ENCODE assay signal across 8 mouse cellular contexts in genomic region chr11:101815103-101816085, GRCm38 (mm10). TPM values are rescaled to one million over a fixed set of nuclear protein-coding genes. Genes with fewer than 3 reads are reported as not detected.
DNase-seq lines count a peak whose midpoint lies in the region; ATAC-seq and TF ChIP-seq lines count a peak whose summit lies in the region.

No protein-coding gene starts in this region.

- intact Hi-C loops in heart, postnatal 10 days (cut with DNase I) = no loop called here

- 0 out of 2 replicates have a peak, but pooled peaks have one; percentile 9 for ATAC-seq in heart, embryonic 11.5 days (replicated peaks; ENCODE audit: insufficient number of reproducible peaks, low FRiP score, low TSS enrichment)
- peak; percentile 5; the same call in 1 of the 2 replicates for ATAC-seq in hindbrain, postnatal 0 days
- ATAC-seq in midbrain, embryonic 14.5 days (ENCODE audit: low FRiP score, low TSS enrichment) = no peak

- H3K36me3 ChIP-seq in heart, embryonic 11.5 days (ENCODE audit: control insufficient read depth, insufficient read depth, low read length) = no peaks in the 10 kb centered on the region
- H3K36me3 ChIP-seq in hindbrain, postnatal 0 days (ENCODE audit: insufficient read depth, low read length) = no peaks in the 10 kb centered on the region
- no peaks in the 10 kb centered on the region for H3K36me3 ChIP-seq in midbrain, embryonic 14.5 days (ENCODE audit: control insufficient read depth, insufficient read depth, low read length)

- H3K27me3 ChIP-seq in heart, embryonic 11.5 days (ENCODE audit: control insufficient read depth, insufficient read depth, low read length) = 0 out of 2 replicates have a peak, but pooled peaks cover 3% of the 10 kb centered on the region
- no peaks in the 10 kb centered on the region for H3K27me3 ChIP-seq in hindbrain, postnatal 0 days (ENCODE audit: insufficient read depth, low read length)
- peaks cover 7% of the 10 kb centered on the region; the same call in 1 of the 2 replicates for H3K27me3 ChIP-seq in midbrain, embryonic 14.5 days (ENCODE audit: control insufficient read depth, insufficient read depth, low read length)

- H3K9ac ChIP-seq in heart, embryonic 11.5 days (ENCODE audit: low read depth, low read length) = peak overlapping the region; percentile 24; the same call in 1 of the 2 replicates
- H3K9ac ChIP-seq in hindbrain, postnatal 0 days (replicated peaks; ENCODE audit: low read length) = no peak overlapping the region
- no peak overlapping the region for H3K9ac ChIP-seq in midbrain, embryonic 14.5 days (replicated peaks; ENCODE audit: low read length)

- H3K4me3 ChIP-seq in heart, embryonic 11.5 days (ENCODE audit: low read depth, low read length) = no peak overlapping the region
- H3K4me3 ChIP-seq in hindbrain, postnatal 0 days (ENCODE audit: low read length) = no peak overlapping the region
- no peak overlapping the region for H3K4me3 ChIP-seq in midbrain, embryonic 14.5 days (replicated peaks; ENCODE audit: low read depth, low read length)

- peaks cover 3% of the 10 kb centered on the region; the same call in 1 of the 2 replicates for H3K9me3 ChIP-seq in heart, embryonic 11.5 days (replicated peaks; ENCODE audit: control insufficient read depth, low read length)
- H3K9me3 ChIP-seq in hindbrain, postnatal 0 days (ENCODE audit: low read length) = no peaks in the 10 kb centered on the region
- no peaks in the 10 kb centered on the region for H3K9me3 ChIP-seq in midbrain, embryonic 14.5 days (ENCODE audit: control insufficient read depth, low read length)

- no peak for TF ChIP-seq CTCF in hindbrain, postnatal 0 days (IDR thresholded peaks at IDR 0.05; ENCODE audit: low read depth)

- H3K4me1 ChIP-seq in heart, embryonic 11.5 days (ENCODE audit: control insufficient read depth, insufficient read depth, low read length) = peaks cover 11% of the 10 kb centered on the region
- H3K4me1 ChIP-seq in hindbrain, postnatal 0 days (ENCODE audit: insufficient read depth, low read length) = no peaks in the 10 kb centered on the region
- H3K4me1 ChIP-seq in midbrain, embryonic 14.5 days (ENCODE audit: control insufficient read depth, insufficient read depth, low read length) = peaks cover 9% of the 10 kb centered on the region; the same call in 1 of the 2 replicates

- no peak for DNase-seq in heart, postnatal 10 days
- DNase-seq in embryo, embryonic 11 days = peak; percentile 78
- DNase-seq in hindbrain, postnatal 0 days (ENCODE audit: low spot score) = no peak
- DNase-seq in midbrain, embryonic 14.5 days = no peak
- DNase-seq in urinary bladder, postnatal 25 days (ENCODE audit: low spot score) = no peak
- DNase-seq in frontal cortex, postnatal 10 days (ENCODE audit: low spot score in 2 of 2) = no peak
- DNase-seq in gastrocnemius, postnatal 4 days (ENCODE audit: low spot score in 2 of 2) = no peak

- 19% methylated on average over 22 of the region's 22 CpGs for WGBS in heart, embryonic 11.5 days (ENCODE audit: insufficient replicate concordance)
- WGBS in hindbrain, postnatal 0 days = 21% methylated on average over 22 of the region's 22 CpGs
- WGBS in midbrain, embryonic 14.5 days = 21% methylated on average over 22 of the region's 22 CpGs

- H3K4me2 ChIP-seq in heart, embryonic 11.5 days = peak overlapping the region; percentile 55
- H3K4me2 ChIP-seq in hindbrain, postnatal 0 days (ENCODE audit: low read depth, low read length) = peak overlapping the region; percentile 45; the same call in 1 of the 2 replicates
- H3K4me2 ChIP-seq in midbrain, embryonic 14.5 days (ENCODE audit: low read length) = peak overlapping the region; percentile 45; the same call in 1 of the 2 replicates

- no peak overlapping the region for H3K27ac ChIP-seq in heart, embryonic 11.5 days (ENCODE audit: low read depth, low read length)
- H3K27ac ChIP-seq in hindbrain, postnatal 0 days = no peak overlapping the region
- H3K27ac ChIP-seq in midbrain, embryonic 14.5 days (replicated peaks; ENCODE audit: low read depth, low read length) = no peak overlapping the region

RNA-seq across cellular contexts. Expression of gene Etv4, which starts 30.2 kb away (rescaled TPM):
- polyA plus RNA-seq in heart, embryonic 11.5 days (2014; fragmentation: Nextera tagmentation; extraction: Ambion mirVana) = 4.5 and 8.7 TPM in 2 replicates
- total RNA-seq in heart, postnatal 10 days (2021) = 1 to 10 TPM; 2.1 to 2.7 TPM
- total RNA-seq in hindbrain, postnatal 0 days (2014; rRNA removed) = 47.7 and 56.9 TPM in 2 replicates
- 22.5 and 30.2 TPM in 2 replicates for polyA plus RNA-seq in hindbrain, postnatal 0 days (2015; fragmentation: Nextera tagmentation; extraction: Ambion mirVana)
- polyA plus RNA-seq in midbrain, embryonic 14.5 days (2014; fragmentation: Nextera tagmentation; extraction: Ambion mirVana) = 4.0 and 6.9 TPM in 2 replicates
- 10 to 100 TPM; 11.3 to 15.9 TPM for total RNA-seq in gastrocnemius, postnatal 4 days (2021)
